Mouse (Mus musculus) B cell, adult 2 months (primary cell): ENCODE results near the gene Pola1.
"Not testable (repeated sequence)": the region's sequence is repeated elsewhere in the genome, so short reads cannot be mapped to it uniquely, and the experiment has no call there.

Experiments
- DNase-seq, 2 experiments: peaks; one replicate each; pipeline ENCODE4 v3.0.0; 2022

Gene Pola1

DNA sequence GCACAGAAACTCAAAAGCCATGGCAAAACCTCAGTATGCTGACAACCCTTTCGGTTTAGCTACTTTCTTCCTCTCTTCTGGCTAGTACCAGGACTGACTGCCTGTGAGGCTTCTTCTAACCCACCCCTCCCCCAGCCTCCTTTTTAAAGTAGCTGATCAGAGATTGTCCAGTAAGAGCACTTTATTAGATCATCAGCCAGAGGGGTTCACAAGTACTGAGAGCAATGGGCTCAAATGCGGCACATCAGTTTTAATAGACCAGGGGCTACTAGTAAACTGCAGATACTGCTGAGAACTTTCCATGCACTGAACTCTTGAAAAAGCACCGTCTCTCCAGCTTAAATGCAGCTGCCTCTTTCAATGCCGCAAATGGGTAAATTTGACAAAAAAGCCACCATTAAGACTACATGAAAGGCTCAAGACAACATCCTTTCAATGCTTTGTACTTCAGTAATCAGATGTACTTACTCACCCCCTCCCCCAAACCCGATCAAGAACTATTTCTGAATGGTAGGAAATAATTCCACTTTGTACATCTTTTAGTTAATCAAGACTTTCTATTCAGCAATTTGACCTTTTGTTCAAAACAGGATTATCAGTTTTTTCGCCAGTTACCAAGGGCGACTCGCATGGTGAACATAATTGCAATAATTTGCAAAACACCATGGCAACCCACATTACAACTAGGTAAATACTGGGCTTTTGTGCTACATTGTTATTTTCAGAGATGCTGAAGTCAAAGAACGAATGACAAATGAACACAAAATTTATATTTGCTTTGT, 202.8 kb downstream of the Pola1 start:
- no peak for DNase-seq

DNA sequence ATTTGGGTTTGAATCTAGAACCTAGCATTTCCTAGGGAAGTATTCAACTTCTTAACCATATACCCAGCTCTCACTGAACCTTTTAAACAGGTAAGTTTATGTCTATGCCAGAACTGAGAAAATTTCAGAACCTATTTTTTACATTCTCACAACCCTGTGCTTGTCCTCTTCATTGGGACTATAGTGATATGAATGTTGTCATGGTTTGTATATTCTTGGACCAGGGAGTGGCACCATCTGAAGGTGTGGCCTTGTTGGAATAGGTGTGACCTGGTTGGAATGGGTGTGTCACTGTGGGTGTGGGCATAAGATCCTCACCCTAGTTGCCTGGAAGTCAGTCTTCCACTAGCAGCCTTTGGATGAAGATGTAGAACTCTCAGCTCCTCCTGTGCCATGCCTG, 231.1 kb downstream of the Pola1 start:
- DNase-seq = not testable (repeated sequence)

- no peak for DNase-seq
Measured at GRCm38 (mm10) chrX:93397089-93397488, 234.9 kb downstream of the Pola1 start.

DNA sequence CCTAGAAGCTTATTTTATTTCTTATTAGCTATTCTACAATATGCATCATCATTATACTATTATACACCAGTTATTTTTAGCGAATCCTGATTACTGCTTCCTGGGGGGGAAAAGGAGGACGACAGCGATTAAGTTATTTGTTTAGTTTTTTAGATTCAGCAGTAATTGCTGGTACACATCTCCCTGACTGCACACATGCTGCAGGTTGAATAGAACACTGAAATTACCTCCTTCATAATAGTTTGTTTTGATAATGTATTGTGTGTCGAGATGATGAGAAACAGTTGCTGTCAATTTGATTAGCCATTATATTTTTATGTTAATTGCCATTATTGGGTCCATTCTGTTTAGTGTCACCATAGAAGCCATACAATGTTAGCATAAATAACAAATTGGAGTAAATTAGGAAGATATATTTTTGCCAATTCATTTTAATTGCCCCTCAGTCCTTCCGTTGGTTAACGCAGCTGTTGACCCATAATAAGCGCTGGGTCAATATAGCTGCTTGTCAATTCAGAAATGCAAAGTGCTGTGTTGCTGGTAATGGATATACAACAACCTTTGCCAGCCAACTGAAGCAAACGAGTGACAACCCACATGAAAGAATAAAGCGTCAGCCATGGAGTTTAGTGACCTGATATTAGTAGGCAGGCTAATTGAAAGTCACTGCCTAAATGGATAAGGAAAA, 254.5 kb downstream of the Pola1 start:
- no peak for DNase-seq

DNA sequence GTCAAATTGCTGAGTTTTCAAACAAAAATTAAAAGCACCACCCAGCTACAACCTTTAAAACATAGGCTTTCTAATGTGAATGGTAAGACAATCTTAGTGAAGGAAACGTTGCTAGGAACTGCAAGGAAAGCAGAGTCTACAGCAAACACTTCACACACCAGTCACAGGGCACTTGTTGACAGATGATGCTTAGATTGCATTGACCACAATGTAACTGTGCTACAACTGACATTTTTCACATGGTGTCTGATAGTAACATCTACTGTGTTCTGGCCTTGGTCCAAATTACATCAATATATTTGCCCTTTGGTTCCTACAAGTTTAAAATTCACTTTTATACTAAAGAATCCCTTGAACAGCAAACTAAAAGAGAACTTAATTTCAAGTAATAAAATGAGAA, 258.5 kb downstream of the Pola1 start:
- DNase-seq = no peak

DNA sequence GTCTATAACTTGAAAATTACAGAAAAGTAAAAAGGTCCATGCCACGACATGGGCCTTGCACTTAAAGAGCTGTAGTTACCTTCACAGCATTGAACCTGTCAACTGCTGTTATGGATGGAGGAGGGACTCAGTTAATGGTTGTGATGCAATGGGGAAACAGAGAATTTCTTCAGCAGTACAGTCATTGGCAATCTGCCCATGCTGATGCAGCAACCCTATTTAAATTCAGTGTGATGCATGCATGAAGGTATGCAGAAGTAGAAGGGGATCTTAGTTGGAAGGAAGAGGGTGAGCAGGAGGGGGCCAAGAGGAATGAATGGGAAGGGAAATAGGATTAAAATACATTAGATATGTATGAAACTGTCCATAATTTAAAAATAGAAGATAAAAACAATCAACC, 262.2 kb downstream of the Pola1 start:
- DNase-seq = no peak

- no peak for DNase-seq
Measured at GRCm38 (mm10) chrX:93368211-93368610, 263.7 kb downstream of the Pola1 start.

DNA sequence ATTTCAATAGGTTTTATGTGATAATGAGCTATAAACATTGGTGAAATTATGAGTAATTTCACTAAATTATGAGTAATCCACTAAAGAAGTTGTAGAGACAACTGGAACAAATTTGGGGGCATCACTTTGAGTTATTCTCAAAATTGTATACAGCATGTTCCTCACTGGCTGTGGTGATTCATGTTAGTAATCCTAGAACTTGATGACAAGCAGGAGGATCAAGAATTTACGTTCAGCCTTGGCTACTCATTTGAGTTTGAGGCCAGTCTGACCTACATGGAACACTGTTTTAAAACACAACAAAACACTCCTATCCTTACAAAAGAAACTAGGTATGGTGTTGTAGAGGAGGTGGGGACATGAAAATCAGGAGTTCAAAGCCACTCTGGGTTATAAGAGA, 310.6 kb downstream of the Pola1 start:
- DNase-seq = no peak

DNA sequence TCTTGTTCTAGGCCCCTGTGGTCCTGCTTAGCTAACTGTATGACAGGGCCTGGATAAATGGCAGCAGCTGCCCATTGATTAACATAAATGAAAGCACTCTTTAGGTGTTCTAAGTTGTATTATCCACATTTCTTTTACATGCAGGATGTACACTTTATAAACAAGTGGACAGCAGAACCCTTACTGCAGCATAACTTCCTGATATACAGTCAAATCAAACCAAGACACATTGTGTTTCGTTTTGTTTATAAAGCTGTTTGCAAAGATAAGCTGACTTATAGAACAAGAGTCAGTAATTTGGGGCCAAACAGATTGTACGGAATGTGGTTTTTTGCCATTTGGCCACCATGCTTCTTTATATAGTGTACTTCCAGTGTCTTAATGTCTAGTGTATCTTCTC, 312.0 kb downstream of the Pola1 start:
- no peak for DNase-seq

DNA sequence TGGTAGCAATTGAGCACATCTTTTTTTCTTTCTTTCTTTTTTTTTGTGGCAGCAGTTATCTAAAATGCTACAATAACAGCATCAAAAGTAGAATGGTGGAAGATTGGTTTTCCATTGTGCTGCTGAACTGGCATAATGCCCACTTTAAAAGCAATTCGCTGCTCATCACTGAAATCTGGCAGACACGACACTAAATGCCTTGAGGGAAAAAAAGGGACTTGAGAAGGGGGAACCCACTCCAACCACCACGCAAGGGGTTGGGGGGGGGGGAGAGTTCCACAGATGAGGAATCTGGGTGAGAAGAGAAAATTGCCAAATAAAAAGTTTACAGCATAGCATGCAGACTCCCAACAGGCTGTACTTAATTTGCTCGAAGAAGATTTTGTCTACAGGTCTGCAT, 314.4 kb downstream of the Pola1 start:
- DNase-seq = no peak

DNA sequence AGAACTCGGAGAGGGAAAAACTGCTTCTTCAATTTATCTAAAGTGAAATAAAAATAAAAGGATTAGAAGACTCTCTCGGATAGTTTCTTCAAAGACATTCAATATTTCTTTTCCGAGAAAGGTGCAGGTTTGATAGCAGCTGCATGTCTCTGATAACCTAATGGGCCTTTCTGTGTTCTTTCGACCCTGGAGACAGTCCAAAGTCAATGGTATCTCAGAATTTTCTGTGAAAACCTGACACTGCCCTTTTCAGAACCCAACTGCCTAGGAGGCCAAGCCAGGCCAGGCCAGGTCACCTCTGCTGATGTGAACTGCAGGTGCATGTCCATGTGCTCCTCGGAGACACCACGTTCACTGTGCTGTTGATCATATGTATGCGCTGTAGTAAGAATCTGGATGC, 326.2 kb downstream of the Pola1 start:
- DNase-seq = no peak

GRCm38 (mm10) chrX:93301798-93302197, 330.2 kb downstream of the Pola1 start:
- DNase-seq = no peak

GRCm38 (mm10) chrX:93300183-93300815, 331.7 kb downstream of the Pola1 start:
- no peak for DNase-seq

DNA sequence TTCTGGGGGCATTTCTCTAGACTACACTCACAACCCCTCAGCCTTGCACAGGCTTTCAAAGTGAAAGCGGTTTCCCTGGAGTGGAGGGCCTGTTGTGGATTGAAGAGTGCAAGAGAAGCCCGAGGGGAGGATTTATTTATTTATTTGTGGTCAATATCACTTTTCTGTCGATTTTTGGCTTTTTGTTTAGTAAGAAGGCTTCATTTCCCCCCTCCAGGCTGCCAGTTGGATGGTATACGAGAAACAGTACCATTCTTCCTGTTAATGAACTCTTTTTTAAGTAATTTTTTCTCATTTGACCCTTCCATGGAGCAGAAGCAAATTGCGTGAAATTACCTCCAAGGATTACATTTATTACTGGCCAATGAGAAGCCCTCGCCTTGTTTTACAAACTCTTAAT, 332.2 kb downstream of the Pola1 start:
- DNase-seq = no peak

GRCm38 (mm10) chrX:93299046-93299626, 332.8 kb downstream of the Pola1 start:
- no peak for DNase-seq

GRCm38 (mm10) chrX:93297001-93297441, 334.9 kb downstream of the Pola1 start:
- peak; percentile 20 to 21 for DNase-seq

GRCm38 (mm10) chrX:93295819-93296218, 336.1 kb downstream of the Pola1 start:
- no peak for DNase-seq

DNA sequence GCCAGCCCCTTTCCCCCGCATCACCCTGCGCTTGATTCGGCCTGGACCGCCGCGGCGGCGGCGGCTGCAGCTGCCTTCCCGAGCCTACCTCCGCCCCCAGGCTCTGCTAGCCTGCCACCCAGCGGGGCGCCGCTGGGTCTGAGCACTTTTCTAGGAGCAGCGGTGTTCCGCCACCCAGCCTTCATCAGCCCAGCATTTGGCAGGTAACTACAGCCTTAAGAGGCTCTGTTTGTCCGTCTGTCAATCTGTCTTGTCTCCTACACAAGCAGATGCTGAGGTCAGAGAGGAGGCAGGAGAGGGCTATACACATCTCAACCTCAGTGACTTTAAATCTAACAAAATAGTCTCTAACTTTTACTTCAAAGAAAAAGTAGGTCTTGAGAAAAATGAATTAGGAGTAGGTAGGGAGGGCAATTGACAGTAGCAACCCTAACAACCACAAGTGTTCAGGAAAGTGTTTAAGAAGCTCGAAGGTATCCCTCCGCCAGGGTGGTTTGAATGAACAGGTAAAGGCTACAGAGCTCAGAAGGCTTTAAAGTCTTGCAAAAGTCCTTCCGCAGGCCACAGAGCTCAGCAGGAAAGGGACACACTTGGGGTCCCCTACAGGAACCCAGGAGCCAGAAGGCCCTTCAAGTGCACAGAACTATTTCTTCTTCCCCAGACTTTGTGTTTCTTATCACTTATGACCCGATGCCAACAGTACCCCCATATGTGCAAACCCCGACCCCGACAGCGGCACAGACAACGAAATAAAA, 337.0 kb downstream of the Pola1 start:
- peak; percentile 3 to 6 for DNase-seq

DNA sequence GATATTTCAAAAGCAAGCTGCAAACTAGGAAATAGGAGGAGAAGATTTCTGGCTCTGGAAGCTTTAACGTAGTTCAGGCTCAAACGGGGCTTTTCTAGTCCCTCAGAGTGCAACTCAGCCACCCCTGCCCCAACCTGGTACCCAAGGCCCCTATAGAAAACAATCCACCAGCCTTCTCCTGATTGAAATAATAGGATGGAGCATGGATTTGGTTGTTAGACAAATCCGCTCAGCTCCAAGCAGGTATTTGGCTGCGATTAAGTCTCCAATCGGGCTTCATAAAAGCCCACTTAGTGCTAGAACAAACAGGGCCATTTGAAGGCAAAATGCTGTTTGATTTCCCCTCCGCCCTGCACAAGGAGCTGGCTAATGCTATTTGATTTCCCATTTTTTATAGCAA, 339.9 kb downstream of the Pola1 start:
- no peak for DNase-seq

GRCm38 (mm10) chrX:93289851-93290380, 342.0 kb downstream of the Pola1 start:
- DNase-seq = peak; percentile 8 to 31

- peak in 1 of 2 experiments; percentile 28 for DNase-seq
Measured at GRCm38 (mm10) chrX:93289076-93289475, 342.9 kb downstream of the Pola1 start.

DNA sequence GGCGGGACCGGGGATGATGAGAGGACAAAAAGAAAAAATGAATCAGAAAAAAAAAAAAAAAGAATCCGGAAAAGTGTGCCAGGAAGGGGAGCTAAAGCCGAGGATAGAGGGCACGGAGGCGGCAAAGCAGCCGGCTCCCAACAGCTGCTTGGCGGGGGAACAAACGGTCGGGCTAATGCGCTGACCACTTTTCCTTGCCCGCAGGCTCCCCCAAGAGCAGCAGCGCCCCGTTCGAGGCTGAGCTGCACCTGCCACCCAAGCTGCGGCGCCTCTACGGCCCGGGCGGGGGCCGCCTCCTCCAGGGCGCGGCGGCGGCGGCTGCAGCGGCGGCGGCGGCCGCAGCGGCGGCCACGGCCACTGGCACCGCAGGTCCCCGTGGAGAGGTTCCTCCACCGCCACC, 343.6 kb downstream of the Pola1 start:
- peak; percentile 11 to 32 for DNase-seq
